Mouse (Mus musculus) spleen, adult 2 months (tissue): ENCODE measurements around the gene Etl4.

Experiments
- CTCF ChIP-seq: fragments of 200-500 bp; IDR thresholded peaks from 2 replicates; pipeline ENCODE4 v1.5.1; 2011; ENCODE audit warnings: mild to moderate bottlenecking, inconsistent platforms; ENCODE audit not compliant: insufficient read depth, insufficient read length, insufficient replicate concordance; ENCODE audit errors: extremely low read depth
- POLR2A ChIP-seq: fragments of 200-500 bp; IDR thresholded peaks from 2 replicates; pipeline ENCODE4 v1.6.1; 2011; ENCODE audit warnings: low read depth, low read length, inconsistent platforms

GRCm38 (mm10) chr2:20737837-20738236, 828.3 kb downstream of the Etl4 start:
- TF ChIP-seq CTCF (no peak), POLR2A (no peak)
